Mouse (Mus musculus) common myeloid progenitor, adult 5-6 weeks (primary cell): ENCODE measurements around the gene Ccnyl1. TPM values are rescaled to one million over a fixed set of nuclear protein-coding genes. Genes with fewer than 3 reads are reported as not detected.
"Not testable (repeated sequence)": the region's sequence is repeated elsewhere in the genome, so short reads cannot be mapped to it uniquely, and the experiment has no call there.

ENCODE experiments used
- ATAC-seq: replicated peaks from 2 replicates; pipeline ENCODE4 v1.8.0; 2016; ENCODE audit warnings: low read depth, mild to moderate bottlenecking, moderate TSS enrichment, inconsistent platforms; ENCODE audit not compliant: poor library complexity, severe bottlenecking
- total RNA-seq: library from RNA; stranded (forward); fragments of 200-1000, 187-1606 nt; gene quantifications from 2 replicates; pipeline ENCODE4 v1.2.3, GENCODE M21; 2017

Ccnyl1 gene
- 2.9 and 4.6 TPM in 2 replicates for total RNA-seq

- peak; percentile 98 for ATAC-seq
These were observed at the start of gene Ccnyl1 for GRCm38 (mm10) chr1:64690213-64691013. TSS of gene Ccnyl1 (plus strand) at chr1:64690455.

GRCm38 (mm10) chr1:64641069-64641468 lies 49.2 kb upstream of the Ccnyl1 start:
- no peak for ATAC-seq

- not testable (repeated sequence) for ATAC-seq
These were observed 47.7 kb upstream of the Ccnyl1 start for GRCm38 (mm10) chr1:64642541-64642940.

GRCm38 (mm10) chr1:64644513-64644912 lies 45.7 kb upstream of the Ccnyl1 start:
- 0 out of 2 replicates have a peak, but pooled peaks have one; percentile 36 for ATAC-seq

- no peak for ATAC-seq
These were observed 40.7 kb upstream of the Ccnyl1 start for GRCm38 (mm10) chr1:64649362-64650124.

- ATAC-seq: no peak
These were observed 36.6 kb upstream of the Ccnyl1 start for GRCm38 (mm10) chr1:64653701-64654100.

- ATAC-seq: no peak
These were observed 34.8 kb upstream of the Ccnyl1 start for GRCm38 (mm10) chr1:64655415-64655814.

- no peak for ATAC-seq
These were observed 33.7 kb upstream of the Ccnyl1 start for GRCm38 (mm10) chr1:64656423-64657129.

- no peak for ATAC-seq
These were observed 31.4 kb upstream of the Ccnyl1 start for GRCm38 (mm10) chr1:64658876-64659275.

GRCm38 (mm10) chr1:64667111-64667633 lies 23.1 kb upstream of the Ccnyl1 start:
- no peak for ATAC-seq

GRCm38 (mm10) chr1:64669451-64669850 lies 20.8 kb upstream of the Ccnyl1 start:
- no peak for ATAC-seq

GRCm38 (mm10) chr1:64673931-64674330 lies 16.3 kb upstream of the Ccnyl1 start:
- ATAC-seq: no peak

- ATAC-seq: no peak
These were observed 14.0 kb upstream of the Ccnyl1 start for GRCm38 (mm10) chr1:64676060-64676839.

GRCm38 (mm10) chr1:64681499-64681898 lies 8.8 kb upstream of the Ccnyl1 start:
- no peak for ATAC-seq

- no peak for ATAC-seq
These were observed 7.2 kb upstream of the Ccnyl1 start for GRCm38 (mm10) chr1:64683039-64683438.

GRCm38 (mm10) chr1:64684440-64684839 lies 5.8 kb upstream of the Ccnyl1 start:
- ATAC-seq: no peak

- no peak for ATAC-seq
These were observed 2.2 kb upstream of the Ccnyl1 start for GRCm38 (mm10) chr1:64688046-64688445.

GRCm38 (mm10) chr1:64689561-64690212 lies 568 bp upstream of the Ccnyl1 start:
- ATAC-seq: peak; percentile 7

GRCm38 (mm10) chr1:64691121-64691551 lies 881 bp downstream of the Ccnyl1 start:
- no peak; the same call in 1 of the 2 replicates for ATAC-seq
